Mouse (Mus musculus) kidney, adult 2 months (tissue): ENCODE data around the gene Gm11444.

ENCODE experiments used
- CTCF ChIP-seq: fragments of 200-500 bp; conservative IDR thresholded peaks from 2 replicates; pipeline ENCODE4 v1.5.1; 2011; ENCODE audit warnings: low read depth, mild to moderate bottlenecking, control low read depth, low read length, moderate library complexity, mixed read lengths; ENCODE audit not compliant: insufficient read depth, insufficient read length
- POLR2A ChIP-seq: fragments of 200-500 bp; IDR thresholded peaks from one replicate; pipeline ENCODE4 v1.6.1; 2011; ENCODE audit warnings: low read depth, low read length, control low read depth

- TF ChIP-seq CTCF (peak; percentile 90), POLR2A (no peak)
Measured at GRCm38 (mm10) chr11:85823181-85823580, 27.0 kb downstream of the Gm11444 start.
